ENCODE assay signal across 26 mouse cellular contexts in the genomic region with DNA sequence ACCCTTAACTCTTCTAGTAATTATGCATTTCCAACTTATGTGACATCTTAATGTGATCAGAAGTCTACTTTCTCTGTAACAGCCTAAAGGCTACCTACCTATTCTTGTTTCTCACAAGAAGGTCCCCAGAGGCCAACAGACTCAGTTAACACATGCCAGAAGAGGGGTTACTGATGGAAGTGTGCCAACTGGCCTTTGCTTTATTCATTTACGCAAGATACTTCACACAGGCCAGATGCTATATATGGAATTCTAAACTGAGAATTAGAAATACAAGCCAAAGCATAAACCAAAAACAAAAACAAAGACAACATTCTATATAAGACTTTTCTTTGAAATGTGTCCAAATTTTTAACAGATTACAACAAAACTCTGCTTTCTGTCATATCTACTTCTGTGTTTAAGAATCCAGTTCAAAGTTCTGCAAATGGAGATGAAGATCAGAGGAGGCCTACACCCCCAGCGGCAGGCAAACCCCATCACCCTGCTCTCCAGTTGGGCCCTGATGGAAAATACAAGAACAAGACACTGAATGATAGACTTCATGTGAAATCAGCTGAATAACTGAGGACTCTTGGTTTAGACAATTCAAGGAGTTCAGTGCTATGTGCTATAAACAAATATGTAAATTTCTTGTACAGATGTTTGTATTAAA.
A peak's percentile ranks its signal among the peaks of the same experiment; 100 is the strongest.
DNase-seq lines count a peak whose midpoint lies in the region; ATAC-seq and TF ChIP-seq lines count a peak whose summit lies in the region.
"Had no signal": no experiment of that assay in that cellular context is flagged by ENCODE, and none has a peak within 500 bp of the region (broad histone marks: within the 10 kb centered on the region; RNA-seq: fewer than 3 reads in every experiment).

No protein-coding gene starts in this region.

- H3K79me2 ChIP-seq in liver, adult 2 months (ENCODE audit: control insufficient read depth, insufficient read depth, low read length) = no peaks in the 10 kb centered on the region; the same call in 1 of the 2 replicates

- WGBS in liver, adult 2 months = 82% methylated on average over 2 of the region's 2 CpGs
- 86% methylated on average over 2 of the region's 2 CpGs for WGBS in liver, embryonic 12.5 days (ENCODE audit: insufficient replicate concordance)
- WGBS in lung, embryonic 16.5 days = 54% methylated on average over 2 of the region's 2 CpGs

- no peak overlapping the region for H3K9ac ChIP-seq in liver, adult 2 months (ENCODE audit: low read depth, low read length)
- no peak overlapping the region for H3K9ac ChIP-seq in liver, embryonic 12.5 days
- H3K9ac ChIP-seq in lung, embryonic 16.5 days (ENCODE audit: low read length) = no peak overlapping the region
- H3K9ac ChIP-seq: embryonic facial prominence, embryonic 13.5 days; forebrain, embryonic 12.5 days; forebrain, embryonic 15.5 days; heart, embryonic 12.5 days; heart, embryonic 15.5 days; hindbrain, embryonic 14.5 days had no signal

- TF ChIP-seq POLR2A in liver, adult 2 months (IDR thresholded peaks at IDR 0.05; ENCODE audit: extremely low read depth, insufficient read depth, low read length) = no peak
- TF ChIP-seq POLR2A in brain, embryonic 14.5 days (IDR thresholded peaks at IDR 0.05; ENCODE audit: borderline replicate concordance, extremely low read depth, insufficient read depth, insufficient read length, poor library complexity, severe bottlenecking) = no peak

- no peak for TF ChIP-seq CTCF in liver, adult 2 months (IDR thresholded peaks at IDR 0.05; ENCODE audit: low read depth, low read length)
- TF ChIP-seq CTCF in brain, embryonic 14.5 days (IDR thresholded peaks at IDR 0.05; ENCODE audit: borderline replicate concordance, extremely low read depth, insufficient read depth, insufficient read length) = no peak

- H3K4me1 ChIP-seq in liver, adult 2 months (ENCODE audit: control insufficient read depth, insufficient read depth, low read length) = no peaks in the 10 kb centered on the region
- H3K4me1 ChIP-seq in liver, embryonic 12.5 days = no peaks in the 10 kb centered on the region
- 0 out of 2 replicates have a peak, but pooled peaks cover 4% of the 10 kb centered on the region for H3K4me1 ChIP-seq in lung, embryonic 16.5 days (replicated peaks; ENCODE audit: control insufficient read depth, insufficient read depth, low read length)
- H3K4me1 ChIP-seq: embryonic facial prominence, embryonic 10.5 days; embryonic facial prominence, embryonic 13.5 days; forebrain, embryonic 12.5 days; forebrain, embryonic 15.5 days; heart, embryonic 12.5 days; heart, embryonic 15.5 days had no signal

- no peak overlapping the region for H3K4me3 ChIP-seq in liver, adult 2 months (ENCODE audit: insufficient read depth, low read depth, low read length)
- no peak overlapping the region for H3K4me3 ChIP-seq in liver, embryonic 12.5 days
- no peak overlapping the region for H3K4me3 ChIP-seq in lung, embryonic 16.5 days (ENCODE audit: low read length)
- H3K4me3 ChIP-seq: embryonic facial prominence, embryonic 10.5 days; embryonic facial prominence, embryonic 13.5 days; erythroblast, embryonic 14.5 days; forebrain, embryonic 12.5 days; forebrain, embryonic 15.5 days; heart, embryonic 12.5 days; heart, embryonic 15.5 days had no signal

- no peaks in the 10 kb centered on the region for H3K9me3 ChIP-seq in liver, embryonic 12.5 days (replicated peaks)
- no peaks in the 10 kb centered on the region for H3K9me3 ChIP-seq in lung, embryonic 16.5 days (ENCODE audit: control insufficient read depth, low read length)
- H3K9me3 ChIP-seq: embryonic facial prominence, embryonic 10.5 days; embryonic facial prominence, embryonic 13.5 days; forebrain, embryonic 12.5 days; forebrain, embryonic 15.5 days; heart, embryonic 12.5 days; heart, embryonic 15.5 days had no signal

- peaks cover 43% of the 10 kb centered on the region for H3K36me3 ChIP-seq in liver, adult 2 months (ENCODE audit: control insufficient read depth, insufficient read depth, low read length)
- H3K36me3 ChIP-seq in liver, embryonic 12.5 days = peaks cover 22% of the 10 kb centered on the region
- no peaks in the 10 kb centered on the region for H3K36me3 ChIP-seq in lung, embryonic 16.5 days (ENCODE audit: control insufficient read depth, insufficient read depth, low read length)
- H3K36me3 ChIP-seq: embryonic facial prominence, embryonic 13.5 days; forebrain, embryonic 12.5 days; forebrain, embryonic 15.5 days; heart, embryonic 15.5 days had no signal

- no peak for ATAC-seq in liver, embryonic 12.5 days
- peak; percentile 85 for ATAC-seq in lung, embryonic 16.5 days (ENCODE audit: low read depth)
- ATAC-seq: activated CD4-positive, CD25-positive, alpha-beta regulatory T cell, adult 4 months; CD4-positive, CD25-positive, alpha-beta regulatory T cell, adult 4 months; forebrain, embryonic 15.5 days; hindbrain, postnatal 0 days had no signal

- no peak overlapping the region for H3K4me2 ChIP-seq in liver, embryonic 12.5 days
- no peak overlapping the region for H3K4me2 ChIP-seq in lung, embryonic 16.5 days (ENCODE audit: low read depth, low read length)
- H3K4me2 ChIP-seq: embryonic facial prominence, embryonic 13.5 days; forebrain, embryonic 12.5 days; forebrain, embryonic 15.5 days; heart, embryonic 12.5 days; heart, embryonic 15.5 days; hindbrain, embryonic 14.5 days had no signal

- no peak overlapping the region for H3K27ac ChIP-seq in liver, adult 2 months (replicated peaks; ENCODE audit: insufficient read depth, low read depth, low read length)
- no peak overlapping the region for H3K27ac ChIP-seq in liver, embryonic 12.5 days
- H3K27ac ChIP-seq in lung, embryonic 16.5 days (ENCODE audit: low read length) = no peak overlapping the region; the same call in none of the 2 replicates
- H3K27ac ChIP-seq: embryonic facial prominence, embryonic 10.5 days; embryonic facial prominence, embryonic 13.5 days; forebrain, embryonic 12.5 days; forebrain, embryonic 15.5 days; heart, embryonic 15.5 days; hindbrain, embryonic 14.5 days; hindbrain, postnatal 0 days had no signal

- H3K27me3 ChIP-seq in liver, adult 2 months (ENCODE audit: control insufficient read depth, insufficient read depth, low read length) = no peaks in the 10 kb centered on the region
- H3K27me3 ChIP-seq in liver, embryonic 12.5 days (replicated peaks) = no peaks in the 10 kb centered on the region
- no peaks in the 10 kb centered on the region for H3K27me3 ChIP-seq in lung, embryonic 16.5 days (ENCODE audit: control insufficient read depth, insufficient read depth, low read depth, low read length)
- H3K27me3 ChIP-seq: embryonic facial prominence, embryonic 13.5 days; forebrain, embryonic 12.5 days; forebrain, embryonic 15.5 days; heart, embryonic 12.5 days; heart, embryonic 15.5 days had no signal

- peak; percentile 24 for DNase-seq in liver, adult 2 months (ENCODE audit: extremely low read depth, low read depth, low spot score)
- DNase-seq in lung, adult 18-20 months = no peak
- DNase-seq in brain, embryonic 14.5 days (ENCODE audit: low read depth) = peak; percentile 47
- no peak for DNase-seq in left cerebral cortex, adult 11 months (ENCODE audit: low spot score)
- DNase-seq: adrenal gland, postnatal 14 days; cerebellum, adult 11-12 months; cerebellum, adult 8-10 months; cerebellum, postnatal 36 days; embryo, embryonic 11 days; gastrocnemius, postnatal 25 days; heart, adult 18-20 months; heart, postnatal 10 days; heart, postnatal 36 days had no signal

Comparison
In these comparisons a context has a peak if more than half of its experiments do, and no peak if none do; other contexts are left out.
1. DNase-seq: peak in liver, adult 2 months (single experiment) and brain, embryonic 14.5 days (single experiment); none in lung, adult 18-20 months (0 of 2) and left cerebral cortex, adult 11 months (single experiment).